Mouse (Mus musculus) spleen, adult 10 weeks (tissue): ENCODE measurements around the gene Nbeal2. TPM values are rescaled to one million over a fixed set of nuclear protein-coding genes. Genes with fewer than 3 reads are reported as not detected.

Experiments used
- polyA plus RNA-seq: library from polyadenylated mRNA; stranded (reverse); fragments of 350-450 nt; fragmentation: Illumina TruSeq; extraction: RNeasy Lipid Tissue Mini Kit (QIAGEN cat#74804); gene quantifications from one replicate; pipeline ENCODE4 v1.2.3, GENCODE M21; 2015; ENCODE audit warnings: low replicate concordance; ENCODE audit not compliant: insufficient read depth

Nbeal2 gene
- polyA plus RNA-seq = 16.4 TPM

GRCm38 (mm10) chr9:110653655-110654461, at the start of gene Nbeal2:
Gene Nbeal2, minus strand, starts transcription at chr9:110654161.

DNA sequence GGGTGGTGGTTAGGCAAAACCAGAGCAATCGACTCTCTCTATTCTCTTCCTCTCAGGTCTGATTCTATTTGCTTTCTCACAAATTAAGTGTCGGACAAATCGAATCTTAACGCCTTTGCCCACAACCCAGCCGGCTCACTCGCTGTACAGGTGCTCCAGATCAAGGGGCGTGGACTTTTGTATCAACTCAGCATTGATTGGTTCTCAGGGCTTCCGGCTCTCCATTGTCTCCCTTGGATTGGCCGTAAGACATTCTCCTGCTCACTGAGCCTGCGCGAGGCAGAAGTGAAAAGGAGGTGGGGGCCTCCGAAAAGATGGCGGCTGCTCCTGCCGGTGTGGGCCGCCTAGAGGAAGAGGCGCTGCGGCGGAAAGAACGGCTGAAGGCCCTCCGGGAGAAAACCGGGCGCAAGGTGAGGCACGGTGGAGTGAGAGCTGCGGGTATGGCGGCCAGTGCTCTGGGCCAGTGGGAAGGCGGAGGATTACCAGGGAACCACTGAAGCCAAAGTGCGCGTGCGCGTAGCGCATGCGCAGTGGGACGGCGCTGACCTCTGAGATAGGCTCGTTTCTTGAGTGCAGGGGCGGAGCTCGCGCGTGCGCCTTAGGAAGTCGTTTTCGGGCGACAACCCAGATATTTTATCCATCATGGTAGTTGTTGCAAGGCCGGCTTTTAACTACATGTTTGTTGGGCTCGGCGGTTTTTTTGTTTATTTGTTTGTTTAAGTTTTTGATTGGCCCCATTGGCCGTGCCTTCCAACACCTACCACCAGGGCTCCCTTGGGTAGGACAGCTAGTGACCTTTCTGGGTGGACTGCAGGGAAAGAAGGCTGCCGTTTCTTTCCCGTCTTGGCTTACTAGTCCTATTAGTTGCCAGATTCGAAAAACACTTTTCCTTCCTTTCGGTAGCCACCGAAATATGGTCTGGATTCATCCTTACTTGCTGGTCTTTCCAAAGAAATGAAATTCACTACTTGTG, 2.6 kb upstream of the Nbeal2 start, which contains the start of gene Ccdc12:
TSS of gene Ccdc12 (plus strand) at position 255 of the 973 bp plus-strand sequence.

GRCm38 (mm10) chr9:110624361-110625166, 29.4 kb downstream of the Nbeal2 start, which contains the start of gene Nradd:
Gene Nradd, minus strand, starts transcription at chr9:110624452.

Other genes starting within 250 kb of the Nbeal2 start
- gene Ptpn23, start 245.9 kb downstream of the Nbeal2 start, polyA plus RNA-seq = 8.9 TPM
- 24.6 TPM for gene Ngp, start 234.4 kb downstream of the Nbeal2 start, polyA plus RNA-seq
- 27.5 TPM for gene Klhl18, start 177.5 kb downstream of the Nbeal2 start, polyA plus RNA-seq
- gene Kif9, start 177.2 kb downstream of the Nbeal2 start, polyA plus RNA-seq = 6.3 TPM
- 153 TPM for gene Setd2, start 121.6 kb downstream of the Nbeal2 start, polyA plus RNA-seq
- 6.0 TPM for gene Nradd, start 29.7 kb downstream of the Nbeal2 start, polyA plus RNA-seq
- gene Ccdc12, start 2.3 kb upstream of the Nbeal2 start, polyA plus RNA-seq = 74.1 TPM
- gene Myl3, start 87.7 kb upstream of the Nbeal2 start, polyA plus RNA-seq = not detected
- 1.9 TPM for gene Pth1r, start 93.0 kb upstream of the Nbeal2 start, polyA plus RNA-seq
- not detected for gene Prss42, start 144.0 kb upstream of the Nbeal2 start, polyA plus RNA-seq
- gene Prss44, start 159.8 kb upstream of the Nbeal2 start, polyA plus RNA-seq = not detected
- gene Prss43, start 172.5 kb upstream of the Nbeal2 start, polyA plus RNA-seq = not detected
- not detected for gene Prss45, start 180.4 kb upstream of the Nbeal2 start, polyA plus RNA-seq
- gene Prss46, start 190.3 kb upstream of the Nbeal2 start, polyA plus RNA-seq = not detected
- not detected for gene Prss50, start 203.8 kb upstream of the Nbeal2 start, polyA plus RNA-seq
- 31.4 TPM for gene Als2cl, start 225.7 kb upstream of the Nbeal2 start, polyA plus RNA-seq
- 7.9 TPM for gene Tmie, start 226.0 kb upstream of the Nbeal2 start, polyA plus RNA-seq